Mouse (Mus musculus): Measurements from ENCODE around the gene Galnt7.
A peak's percentile ranks its signal among the peaks of the same experiment; 100 is the strongest.

Galnt7 gene

DNA sequence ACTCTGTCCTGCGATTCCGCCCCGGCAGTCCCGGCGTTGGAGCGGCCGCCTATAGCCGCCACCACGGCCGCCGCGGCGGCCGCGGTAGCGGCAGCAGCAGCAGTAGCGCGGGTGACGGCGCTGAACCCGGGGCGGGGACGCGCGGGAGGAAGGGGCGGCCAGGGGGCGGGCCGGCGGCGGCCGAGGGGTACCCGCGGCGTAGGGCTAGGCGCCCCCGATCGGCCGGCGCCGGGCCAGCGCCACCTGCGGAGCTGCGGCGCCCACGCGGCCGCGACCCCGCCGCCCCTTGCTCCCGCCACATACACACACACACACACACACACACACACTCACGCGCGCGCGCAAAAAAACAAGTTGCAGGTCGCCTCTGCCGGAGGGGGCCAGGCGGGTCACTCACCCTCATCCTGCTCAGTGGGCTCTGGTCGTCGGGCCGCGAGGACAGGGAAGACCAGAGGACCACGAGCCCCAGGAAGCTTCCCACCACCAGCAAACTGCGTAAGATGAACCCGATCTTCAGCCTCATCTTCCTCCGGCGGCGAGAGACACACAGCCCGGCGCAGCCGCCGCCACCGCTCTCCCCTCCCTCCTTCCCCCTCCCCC is at the start of gene Galnt7:
Galnt7 (minus strand) TSS at position 577 of the 600 bp plus-strand sequence.
- DNase-seq = peak; percentile 82

DNA sequence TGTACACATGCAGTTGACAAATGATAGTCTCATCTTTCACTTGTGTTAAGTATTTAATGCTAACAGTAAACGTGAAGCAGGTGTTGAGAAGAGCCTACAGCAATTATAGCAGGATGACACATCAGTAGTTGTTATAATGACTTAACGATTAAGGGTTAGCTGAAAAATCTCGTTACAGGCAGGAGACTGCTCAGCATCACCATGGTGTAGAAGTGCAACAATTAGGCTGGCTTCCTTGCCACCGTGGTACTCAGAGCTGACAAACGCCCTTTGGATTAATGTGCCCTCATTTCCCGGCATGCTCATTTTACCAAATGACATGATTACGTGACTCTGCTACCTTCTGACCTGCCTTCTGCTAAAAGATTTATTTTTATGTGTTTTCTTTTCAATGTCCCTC is 35.8 kb upstream of the Galnt7 start:
- DNase-seq = no peak

GRCm38 (mm10) chr8:57685803-57686202 is 33.0 kb upstream of the Galnt7 start:
- DNase-seq = no peak

DNA sequence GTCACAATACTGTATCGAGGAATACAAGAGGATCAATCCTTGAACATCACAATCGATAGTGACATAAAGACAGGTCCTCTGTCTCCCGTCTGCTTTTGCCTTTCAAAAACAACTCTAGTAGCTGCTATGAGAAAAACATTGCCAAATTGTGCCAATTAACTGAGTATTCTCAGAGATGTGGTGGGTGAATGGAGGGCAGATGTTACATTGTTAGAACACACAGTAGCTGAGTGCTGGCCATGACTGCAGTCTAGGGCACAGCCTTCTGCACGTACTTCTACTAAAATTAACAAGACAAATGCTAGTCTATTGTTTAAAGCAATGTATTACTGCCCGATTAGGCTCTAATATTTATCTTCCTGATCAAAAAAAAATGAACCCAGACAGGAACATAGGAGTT is 27.2 kb upstream of the Galnt7 start:
- no peak for DNase-seq

DNA sequence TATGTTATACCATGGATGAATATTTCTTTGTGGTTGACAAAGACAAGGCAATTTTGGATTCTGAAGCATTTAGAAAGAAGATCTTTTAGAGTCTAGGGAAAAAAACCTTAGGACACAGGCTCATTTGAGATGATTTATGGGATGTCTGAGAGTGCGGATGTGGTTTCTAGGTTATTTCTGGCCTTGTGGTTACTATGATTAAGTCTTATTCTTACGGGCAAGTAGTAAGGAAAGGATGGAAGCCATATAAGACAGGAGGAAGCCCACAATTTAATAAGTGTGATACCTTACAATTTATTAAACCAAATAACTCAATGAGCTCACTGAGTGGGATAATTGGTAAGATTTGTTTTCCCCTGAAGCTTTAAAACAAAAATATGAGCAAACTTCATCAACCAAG is 11.3 kb upstream of the Galnt7 start:
- DNase-seq = no peak

DNA sequence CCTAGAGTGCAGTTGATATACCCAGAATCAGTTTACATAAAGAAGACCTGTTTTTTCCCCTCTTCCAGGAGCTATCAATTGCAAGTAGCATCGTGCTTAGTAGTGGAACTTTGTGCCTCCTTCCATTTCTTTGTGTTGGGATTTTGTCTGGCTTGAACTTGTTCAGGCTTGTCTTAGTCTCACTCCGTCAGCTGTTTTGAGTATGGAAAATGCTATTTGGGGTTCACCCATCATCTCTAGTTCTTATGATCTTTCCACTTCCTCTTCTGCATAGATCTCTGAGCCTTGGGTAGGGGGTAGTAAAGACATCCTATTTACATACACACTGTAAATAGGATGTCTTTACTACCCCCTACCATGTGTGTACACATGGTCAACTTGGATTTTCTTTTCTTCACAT is 7.2 kb upstream of the Galnt7 start:
- DNase-seq = no peak

- no peak for DNase-seq
Observed at GRCm38 (mm10) chr8:57656446-57656845, 3.6 kb upstream of the Galnt7 start.

DNA sequence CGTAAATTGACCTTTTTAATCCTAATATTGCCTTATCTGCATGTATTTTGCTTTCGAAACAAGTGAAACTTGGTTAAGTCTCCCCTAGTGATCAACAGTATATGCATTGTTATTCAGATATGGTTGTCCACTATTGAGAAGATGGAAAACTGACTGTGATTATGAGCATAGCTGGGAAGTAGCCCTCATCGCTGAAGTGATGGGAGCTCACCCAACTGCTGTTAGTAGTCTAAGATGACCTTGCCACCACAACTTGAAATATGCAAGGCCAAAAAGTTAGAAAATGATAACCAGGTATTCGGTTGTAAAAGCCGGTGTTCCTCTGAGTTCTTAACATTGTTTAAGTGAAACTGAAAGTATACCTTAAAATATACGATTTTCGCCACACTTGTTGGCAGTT is 1.3 kb upstream of the Galnt7 start:
- no peak for DNase-seq

DNA sequence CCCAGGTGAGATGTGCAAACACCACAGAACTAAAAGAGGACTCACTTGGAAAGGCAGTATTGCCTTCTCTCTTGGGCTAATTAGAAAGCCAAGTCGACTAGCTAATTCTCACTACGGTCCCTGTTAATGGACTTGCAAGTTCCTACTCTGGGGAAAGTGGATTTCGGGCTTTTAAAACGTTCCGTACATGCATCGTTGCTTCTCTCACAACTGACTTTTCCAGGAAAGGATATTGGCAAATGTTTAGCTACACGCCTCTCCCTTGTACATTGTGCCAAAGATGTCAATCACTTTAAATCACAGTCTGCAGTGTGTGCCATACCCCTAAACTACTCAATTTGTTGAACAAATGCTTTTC is 915 bp upstream of the Galnt7 start:
- no peak for DNase-seq

- peak; percentile 60 for DNase-seq
Observed at GRCm38 (mm10) chr8:57653056-57653767, 380 bp upstream of the Galnt7 start.

DNA sequence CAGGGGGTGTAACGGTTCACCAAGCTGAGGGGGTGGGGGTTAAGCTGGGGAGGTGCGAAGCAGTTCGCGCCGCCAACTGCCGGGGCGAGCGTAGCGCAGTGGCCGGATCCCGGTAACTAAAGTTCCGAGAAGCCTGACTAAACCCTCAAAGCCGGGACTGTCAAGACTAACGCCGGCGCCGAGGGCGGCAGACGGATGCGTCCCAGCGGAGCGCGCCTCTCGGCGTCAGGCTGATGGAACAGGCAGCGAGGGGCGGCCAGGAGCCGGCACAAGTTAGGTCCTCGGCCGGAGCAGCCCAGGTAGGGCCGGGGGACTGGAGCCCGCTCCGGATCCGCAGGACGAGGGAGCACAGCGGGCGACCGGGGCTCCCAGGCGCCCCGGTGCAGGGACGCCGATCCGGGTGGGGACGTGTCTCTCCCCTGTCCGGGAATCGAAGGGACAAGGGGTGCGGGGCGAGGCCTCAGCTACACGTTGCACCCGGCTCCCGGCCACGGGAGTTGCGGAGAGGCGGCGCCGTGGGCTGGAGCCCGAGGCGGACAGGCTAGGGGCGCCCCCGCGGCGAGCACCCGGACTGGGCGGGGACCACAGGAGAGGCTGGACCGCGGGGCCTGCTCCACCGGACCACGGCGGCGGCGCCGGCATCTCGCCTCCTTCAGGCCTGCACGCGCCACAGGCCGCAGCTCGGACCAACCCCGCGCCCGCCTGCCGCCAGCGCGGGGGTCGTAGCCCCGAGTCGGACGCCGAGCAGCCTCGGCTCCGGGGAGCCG is 960 bp downstream of the Galnt7 start:
- DNase-seq = peak; percentile 83

- no peak for DNase-seq
Observed at GRCm38 (mm10) chr8:57651357-57651688, 1.5 kb downstream of the Galnt7 start.

- DNase-seq = no peak
Observed at GRCm38 (mm10) chr8:57650216-57650615, 2.6 kb downstream of the Galnt7 start.

DNA sequence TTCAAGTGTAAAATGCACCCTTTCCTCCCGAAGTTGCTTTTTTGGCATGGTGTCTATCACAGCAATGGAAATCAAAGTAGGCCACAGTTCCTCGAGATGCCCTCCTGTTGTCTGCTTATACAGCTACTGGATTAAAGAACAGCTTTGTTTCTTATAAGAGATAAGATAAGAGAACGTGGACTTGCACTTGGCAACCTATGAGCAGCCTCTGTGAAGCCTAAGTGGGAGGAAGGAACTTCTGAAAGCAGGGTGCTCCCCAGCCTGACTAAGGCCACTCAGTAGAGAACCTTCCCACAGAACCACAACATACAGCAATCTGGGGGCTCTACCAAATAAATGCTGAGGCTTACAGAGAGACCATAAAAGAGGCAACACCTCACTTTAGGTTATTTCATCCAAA is 5.3 kb downstream of the Galnt7 start:
- DNase-seq = no peak

DNA sequence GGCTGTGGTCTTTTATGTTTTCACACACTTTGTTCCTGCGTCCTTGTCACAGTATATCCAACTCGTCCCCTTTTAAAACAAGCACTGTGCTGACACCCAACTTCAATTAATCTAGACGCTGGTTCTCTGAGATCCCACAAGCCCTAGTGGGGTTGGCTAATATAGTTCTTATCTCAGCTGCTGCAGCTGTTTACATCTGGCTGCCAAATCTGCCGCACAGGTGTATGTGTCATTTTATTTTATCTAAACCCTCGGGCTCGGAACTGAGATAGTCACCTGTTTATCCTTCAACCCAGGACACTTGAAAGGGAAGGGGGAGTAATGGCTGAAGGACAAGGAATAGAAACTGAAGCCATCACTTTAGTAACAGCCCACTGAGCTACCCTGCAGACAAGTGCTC is 8.6 kb downstream of the Galnt7 start:
- no peak for DNase-seq

- DNase-seq = no peak
Observed at GRCm38 (mm10) chr8:57642722-57643121, 10.1 kb downstream of the Galnt7 start.

- DNase-seq = no peak
Observed at GRCm38 (mm10) chr8:57638925-57639324, 13.9 kb downstream of the Galnt7 start.

DNA sequence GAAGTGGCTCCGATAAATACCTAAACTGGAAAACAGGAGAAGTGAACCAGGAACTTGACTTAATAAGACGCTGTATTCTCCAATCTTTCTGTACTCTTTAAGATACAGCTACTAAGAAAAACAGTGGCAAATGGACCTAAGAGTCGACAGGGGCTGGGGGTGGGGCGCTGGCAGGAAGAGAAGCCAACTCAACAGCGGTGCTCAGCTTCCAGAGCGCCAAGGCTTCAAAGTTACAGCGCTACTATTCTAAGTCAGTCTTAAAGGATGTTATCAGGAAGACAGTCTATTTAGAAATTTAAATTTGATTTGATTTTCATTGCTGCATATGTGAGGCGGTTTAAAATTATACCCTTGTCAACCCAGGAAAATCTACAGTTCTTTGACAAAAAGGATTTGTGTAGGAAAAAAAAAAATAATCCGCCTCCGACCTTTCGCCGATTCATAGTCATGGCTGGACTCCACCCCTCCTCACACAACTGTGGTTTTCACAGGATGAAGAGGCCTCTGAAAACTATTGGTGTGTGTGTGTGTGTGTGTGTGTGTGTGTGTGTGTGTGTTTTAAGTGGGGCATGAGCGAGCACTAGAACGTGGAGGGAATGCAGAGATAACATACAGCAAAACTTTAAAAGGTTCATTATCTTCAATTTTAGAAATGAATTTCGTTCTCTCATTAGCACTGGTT is 15.1 kb downstream of the Galnt7 start:
- DNase-seq = no peak

DNA sequence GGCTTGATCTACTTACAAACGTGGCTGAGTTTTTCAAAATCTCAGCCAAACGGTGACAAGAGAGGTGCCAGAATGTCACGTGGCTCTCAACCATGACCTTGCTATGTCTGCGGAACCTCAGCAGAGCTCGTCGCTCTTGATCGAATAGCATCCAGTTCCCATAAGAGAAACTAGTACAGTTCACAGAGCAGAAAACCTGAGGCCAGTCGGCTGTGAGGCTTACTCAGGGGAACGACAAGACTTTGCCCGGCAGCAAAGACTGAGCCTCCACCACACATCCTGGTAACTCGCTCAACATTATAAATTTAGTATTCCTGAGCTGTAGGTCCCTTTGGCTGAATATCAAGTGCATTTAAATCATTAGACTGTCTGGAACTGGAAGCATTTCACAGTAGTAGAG is 16.1 kb downstream of the Galnt7 start:
- no peak for DNase-seq

GRCm38 (mm10) chr8:57636281-57636680 is 16.6 kb downstream of the Galnt7 start:
- DNase-seq = no peak

GRCm38 (mm10) chr8:57631780-57632179 is 21.1 kb downstream of the Galnt7 start:
- DNase-seq = no peak

DNA sequence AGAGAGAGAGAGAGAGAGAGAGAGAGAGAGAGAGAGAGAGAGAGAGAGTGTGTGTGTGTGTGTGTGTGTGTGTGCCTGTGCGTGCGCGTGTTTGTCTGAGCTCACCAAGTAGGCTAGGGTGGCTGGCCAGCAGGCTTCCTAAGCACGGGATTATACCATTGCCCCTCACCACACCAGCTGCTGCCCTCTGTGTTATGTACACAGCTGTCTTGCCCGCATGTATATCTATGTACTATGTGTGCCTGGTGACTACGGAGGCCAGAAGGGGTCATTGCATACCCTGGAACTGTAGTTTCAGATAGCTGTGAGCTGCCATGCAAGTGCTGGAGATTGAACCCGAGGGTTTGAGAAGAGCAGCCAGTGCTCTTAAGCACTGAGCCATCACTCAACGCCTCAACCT is 22.7 kb downstream of the Galnt7 start:
- DNase-seq = no peak

- no peak for DNase-seq
Observed at GRCm38 (mm10) chr8:57628787-57629664, 23.8 kb downstream of the Galnt7 start.
